Mouse (Mus musculus) bone marrow macrophage, adult 2 months (primary cell): Measurements from ENCODE around the gene Ms4a4c.

Experiments
- CTCF ChIP-seq: IDR thresholded peaks from 2 replicates; pipeline ENCODE4 v1.5.1; 2012; ENCODE audit warnings: low read depth, mild to moderate bottlenecking, low read length, moderate library complexity
- POLR2A ChIP-seq: IDR thresholded peaks from 2 replicates; pipeline ENCODE4 v1.6.1; 2012; ENCODE audit warnings: mild to moderate bottlenecking, low read depth, low read length, borderline replicate concordance

DNA sequence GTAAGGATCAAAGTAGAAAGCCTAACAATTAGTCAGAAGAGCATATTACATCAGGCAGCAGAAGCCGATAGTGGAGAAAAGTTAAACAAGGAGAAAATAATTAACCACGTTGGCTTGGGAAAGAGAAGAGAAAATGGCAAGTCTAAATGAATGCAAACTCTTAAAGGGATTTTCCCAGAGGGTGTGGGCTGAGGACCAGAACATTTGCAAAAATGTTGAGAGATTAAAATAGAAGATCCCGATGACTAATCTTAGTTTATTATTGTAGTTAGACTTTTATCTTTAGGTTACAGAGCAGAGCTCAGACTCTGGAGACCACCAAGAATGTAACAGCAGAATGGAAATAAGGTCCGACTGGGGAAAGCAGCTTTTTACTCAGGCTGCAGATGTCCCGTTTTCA is 61.9 kb downstream of the Ms4a4c start:
- TF ChIP-seq CTCF, result no peak
- no peak for TF ChIP-seq POLR2A
